Mouse (Mus musculus) embryonic fibroblast, embryonic 13.5 days (primary cell): Measurements from ENCODE around the gene Cds1. TPM values are rescaled to one million over a fixed set of nuclear protein-coding genes. Genes with fewer than 3 reads are reported as not detected.
"Not testable (repeated sequence)": the region's sequence is repeated elsewhere in the genome, so short reads cannot be mapped to it uniquely, and the experiment has no call there.

Experiments
- H3K27ac ChIP-seq: 2 replicates; pipeline ENCODE4 v1.5.1; 2012; ENCODE audit warnings: low read length, control low read depth, inconsistent platforms; ENCODE audit not compliant: insufficient read depth
- H3K4me1 ChIP-seq: 2 replicates; pipeline ENCODE4 v1.6.1; 2011; ENCODE audit warnings: low read length; ENCODE audit not compliant: control insufficient read depth, insufficient read depth
- H3K4me3 ChIP-seq: 2 replicates; pipeline ENCODE4 v1.5.1; 2011; ENCODE audit warnings: mild to moderate bottlenecking, control low read depth, low read length; ENCODE audit not compliant: insufficient read depth
- CTCF ChIP-seq: IDR thresholded peaks from 2 replicates; pipeline ENCODE4 v1.5.1; 2011; ENCODE audit warnings: mild to moderate bottlenecking, control low read depth, low read length, moderate library complexity, borderline replicate concordance; ENCODE audit not compliant: insufficient read depth
- POLR2A ChIP-seq: IDR thresholded peaks from 2 replicates; pipeline ENCODE4 v1.6.1; 2011; ENCODE audit warnings: low read depth, mild to moderate bottlenecking, control low read depth, low read length, moderate library complexity
- polyA plus RNA-seq: library from polyadenylated mRNA; stranded (reverse); fragments of >200 nt; gene quantifications from 2 replicates; pipeline ENCODE4 v1.2.4, GENCODE M21; 2011; ENCODE audit warnings: low read depth; ENCODE audit not compliant: missing spikeins, insufficient read length

The Cds1 gene
- polyA plus RNA-seq, 1 experiment = 3.1 TPM

DNA sequence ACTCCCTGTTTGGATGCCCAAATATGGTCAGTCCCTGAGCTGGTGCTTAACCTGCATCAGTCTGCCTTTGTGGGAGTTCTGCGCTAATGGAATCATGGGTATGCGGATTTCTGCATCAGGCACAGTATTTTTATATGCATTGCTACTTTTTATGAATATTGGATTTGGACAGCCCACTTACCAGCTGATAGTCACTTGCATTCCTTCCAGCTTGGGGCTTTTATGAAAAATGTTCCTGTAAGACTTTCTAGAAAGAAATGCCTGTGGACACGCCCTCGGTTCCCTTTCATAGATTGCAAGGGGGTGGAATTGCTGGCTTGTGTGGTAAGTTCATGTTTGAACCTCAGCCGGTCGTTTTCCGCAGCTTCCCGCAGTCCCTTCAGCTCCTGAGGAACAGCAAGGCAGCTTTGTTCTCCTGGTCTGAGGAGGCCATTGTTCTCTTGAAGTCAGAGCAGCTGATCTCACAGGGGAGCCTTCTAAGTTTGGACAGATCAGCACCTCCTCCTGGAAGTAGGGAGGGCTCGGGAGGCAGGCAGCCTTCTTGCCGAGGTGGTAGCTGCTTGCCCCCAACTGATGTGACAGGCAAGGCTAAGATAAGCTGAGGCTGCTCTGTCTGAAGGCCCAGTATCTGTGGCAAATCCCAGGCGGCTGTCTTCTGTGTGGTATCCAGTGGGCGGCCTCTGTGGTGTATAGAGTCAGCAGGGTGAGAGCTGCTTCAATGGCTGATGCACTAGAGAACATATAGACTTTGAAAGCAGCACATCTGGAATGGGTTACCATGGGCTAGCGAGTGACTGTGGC lies 60.4 kb downstream of the Cds1 start:
- no peak for TF ChIP-seq CTCF
- Histone ChIP-seq H3K4me3 (no peak overlapping the region), H3K27ac (peak overlapping the region; percentile 69)

DNA sequence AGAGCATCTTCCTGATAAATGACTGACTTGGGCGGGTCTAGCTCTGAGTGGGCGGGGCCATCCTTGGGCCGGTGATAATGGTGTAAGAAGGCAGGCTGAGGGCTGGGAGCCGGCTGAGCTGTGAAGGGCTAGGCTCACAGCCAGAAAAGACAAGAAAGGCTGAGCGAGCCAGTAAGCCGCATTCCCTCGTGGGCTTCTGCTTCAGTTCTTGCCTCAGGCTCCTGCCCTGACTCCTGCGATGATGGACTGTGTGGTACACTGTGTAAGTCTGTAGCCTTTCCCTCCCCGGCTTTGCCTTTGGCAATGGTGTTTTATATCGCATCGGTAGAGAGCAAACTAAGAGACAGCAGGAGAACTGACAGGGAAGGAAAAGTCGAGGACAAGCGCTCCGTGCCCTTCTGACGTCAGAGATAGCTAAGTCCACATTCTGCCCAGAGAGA lies 61.6 kb downstream of the Cds1 start:
- Histone ChIP-seq H3K4me3 (no peak overlapping the region), H3K27ac (no peak overlapping the region), H3K4me1 (no peaks in the 10 kb centered on the region)
- no peak for TF ChIP-seq CTCF
- no peak for TF ChIP-seq POLR2A

More for the DNA sequence above, 60.4 kb downstream of the Cds1 start:
- no peaks in the 10 kb centered on the region for H3K4me1 ChIP-seq

DNA sequence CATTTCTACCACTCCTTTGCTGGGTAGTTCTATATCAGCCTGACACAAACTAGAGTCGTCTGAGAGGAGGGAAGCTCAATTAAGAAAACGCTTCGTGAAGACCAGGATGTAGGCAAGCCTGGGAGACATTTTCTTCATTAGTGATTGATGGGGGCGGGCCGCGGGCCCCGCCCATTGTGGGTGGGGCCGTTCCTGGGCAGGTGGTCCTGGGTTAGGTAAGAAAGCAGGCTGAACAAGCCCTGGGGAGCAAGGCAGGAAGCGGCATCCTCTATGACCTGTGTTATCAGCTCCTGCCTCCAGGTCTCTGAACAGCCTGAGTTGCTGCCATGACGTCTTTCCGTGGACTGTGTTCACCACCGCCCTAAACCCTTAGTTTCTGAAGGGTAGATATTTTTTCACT lies 62.5 kb downstream of the Cds1 start:
- Histone ChIP-seq H3K4me3 (no peak overlapping the region), H3K27ac (no peak overlapping the region), H3K4me1 (no peaks in the 10 kb centered on the region)
- TF ChIP-seq CTCF = no peak
- TF ChIP-seq POLR2A = no peak

DNA sequence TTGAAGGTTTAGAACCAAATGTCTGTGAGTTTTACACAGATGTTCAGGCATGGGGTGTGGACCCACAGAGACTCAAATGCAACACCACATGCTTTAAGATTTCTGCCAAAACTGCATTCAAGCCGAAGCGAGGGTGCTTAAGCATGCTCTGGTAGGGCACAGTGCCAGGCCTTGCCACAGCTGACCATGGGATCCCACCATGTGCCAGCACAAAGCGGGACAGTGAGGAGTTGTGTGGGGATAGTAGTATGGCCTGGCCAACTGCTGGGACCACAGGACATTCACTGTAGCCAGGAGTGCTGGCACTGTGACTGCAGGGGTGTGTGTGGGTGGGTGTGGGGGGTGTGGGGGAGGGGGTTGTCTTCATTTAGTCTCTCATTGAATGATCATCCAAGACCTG lies 64.0 kb downstream of the Cds1 start:
- TF ChIP-seq POLR2A (no peak), CTCF (no peak)
- no peaks in the 10 kb centered on the region for H3K4me1 ChIP-seq
- H3K27ac ChIP-seq = no peak overlapping the region
- H3K4me3 ChIP-seq = no peak overlapping the region

DNA sequence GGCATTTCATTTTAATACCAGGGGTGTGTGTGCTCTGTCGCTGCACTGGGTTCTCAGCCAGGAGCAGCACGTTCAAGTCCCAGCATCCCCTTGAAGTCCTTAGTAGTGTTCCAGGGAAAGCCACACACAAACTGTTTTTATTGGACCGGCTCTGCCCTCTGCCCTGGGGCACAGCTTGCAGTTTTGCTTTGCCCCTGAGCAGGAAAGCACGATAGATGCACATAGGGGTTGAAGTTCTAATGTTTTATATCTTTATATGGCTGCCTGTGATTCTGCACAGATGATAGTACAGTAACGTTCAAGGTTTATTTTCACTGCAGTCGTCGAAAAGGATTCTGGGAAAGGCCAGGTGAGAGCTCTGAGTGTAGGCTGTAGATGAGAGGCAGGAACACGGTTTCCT lies 65.2 kb downstream of the Cds1 start:
- Histone ChIP-seq H3K4me3 (no peak overlapping the region), H3K27ac (no peak overlapping the region), H3K4me1 (no peaks in the 10 kb centered on the region)
- TF ChIP-seq POLR2A (no peak), CTCF (no peak)

DNA sequence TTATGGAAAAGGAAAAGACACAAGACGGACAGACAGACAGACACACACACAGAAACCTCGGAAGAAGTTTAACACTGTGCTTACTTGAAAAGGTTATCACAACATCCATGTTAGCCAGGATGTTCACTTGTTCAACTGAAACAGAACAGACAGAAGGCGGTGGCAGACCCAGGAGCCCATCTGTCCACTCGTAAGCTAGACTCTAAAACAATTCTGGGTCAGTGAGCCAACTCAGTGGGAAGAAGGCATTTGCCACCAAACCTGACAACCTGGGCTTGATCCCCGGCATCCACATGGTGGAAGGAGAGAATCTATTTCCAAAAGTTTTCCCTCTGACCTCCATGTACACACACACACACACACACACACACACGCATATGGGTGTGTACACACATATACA lies 67.1 kb downstream of the Cds1 start:
- TF ChIP-seq CTCF = no peak
- TF ChIP-seq POLR2A = no peak
- no peak overlapping the region for H3K27ac ChIP-seq
- no peaks in the 10 kb centered on the region for H3K4me1 ChIP-seq
- H3K4me3 ChIP-seq = no peak overlapping the region

DNA sequence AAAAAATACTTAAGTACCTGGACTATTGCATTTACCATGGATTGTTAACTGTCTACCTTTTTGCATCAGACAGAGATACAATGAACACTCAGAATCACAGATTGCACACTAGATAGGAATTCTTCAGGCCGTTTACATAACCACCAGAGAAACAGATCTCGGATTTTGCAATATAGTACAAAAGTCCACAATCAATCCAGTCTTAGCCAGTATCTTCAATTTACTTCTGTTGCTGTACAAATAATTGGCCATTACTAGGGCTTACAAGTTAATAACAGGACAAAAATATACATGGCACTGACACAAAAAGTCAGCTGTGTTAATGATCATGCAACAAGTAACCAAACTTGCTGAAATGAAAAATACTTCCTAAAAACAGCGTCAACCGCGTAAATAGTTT lies 68.1 kb downstream of the Cds1 start:
- no peak overlapping the region for H3K4me3 ChIP-seq
- no peak overlapping the region for H3K27ac ChIP-seq
- H3K4me1 ChIP-seq = no peaks in the 10 kb centered on the region
- TF ChIP-seq CTCF = no peak
- TF ChIP-seq POLR2A = no peak

DNA sequence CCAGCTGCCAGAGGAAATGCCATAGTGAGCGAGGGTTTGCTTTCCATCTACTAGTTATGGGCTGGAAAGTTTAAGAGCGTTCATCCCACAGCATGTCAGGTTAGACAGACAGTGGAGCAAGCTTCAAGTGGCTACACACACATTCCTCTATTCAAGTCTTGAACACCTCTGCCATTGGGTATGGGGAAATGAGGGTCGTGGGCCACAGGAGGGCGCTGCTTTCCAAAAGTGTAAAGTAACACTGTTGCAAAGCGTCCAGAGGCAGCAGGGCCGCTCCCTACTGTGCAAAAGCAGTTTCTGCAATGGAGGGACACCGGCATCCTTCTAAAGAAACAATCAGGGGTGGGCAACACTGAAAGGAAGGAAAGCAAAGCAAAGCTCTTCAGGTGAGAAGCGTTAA lies 68.9 kb downstream of the Cds1 start:
- Histone ChIP-seq H3K27ac (no peak overlapping the region), H3K4me3 (no peak overlapping the region), H3K4me1 (no peaks in the 10 kb centered on the region)
- TF ChIP-seq CTCF = peak; percentile 28; the same call in 1 of the 2 replicates
- no peak for TF ChIP-seq POLR2A

DNA sequence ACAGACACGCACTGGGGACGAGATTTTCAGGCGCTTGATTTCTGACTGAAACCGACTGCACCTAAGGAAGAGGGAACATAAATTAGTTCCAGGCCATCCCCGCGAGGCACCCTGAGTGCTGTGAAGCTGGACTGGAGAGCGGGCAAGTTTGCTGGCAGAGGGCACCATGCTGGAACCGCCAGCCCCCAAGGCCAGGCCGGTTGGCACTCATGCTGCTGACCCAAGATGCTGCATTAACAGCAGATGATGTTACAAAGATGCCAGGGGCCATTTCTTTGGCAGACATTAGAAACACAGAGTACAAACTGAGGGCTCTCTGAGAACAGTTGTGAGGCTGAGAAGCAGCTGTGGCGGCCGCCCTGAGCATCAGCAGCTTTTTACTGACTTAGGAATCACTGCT lies 71.3 kb downstream of the Cds1 start:
- TF ChIP-seq CTCF (no peak), POLR2A (no peak)

DNA sequence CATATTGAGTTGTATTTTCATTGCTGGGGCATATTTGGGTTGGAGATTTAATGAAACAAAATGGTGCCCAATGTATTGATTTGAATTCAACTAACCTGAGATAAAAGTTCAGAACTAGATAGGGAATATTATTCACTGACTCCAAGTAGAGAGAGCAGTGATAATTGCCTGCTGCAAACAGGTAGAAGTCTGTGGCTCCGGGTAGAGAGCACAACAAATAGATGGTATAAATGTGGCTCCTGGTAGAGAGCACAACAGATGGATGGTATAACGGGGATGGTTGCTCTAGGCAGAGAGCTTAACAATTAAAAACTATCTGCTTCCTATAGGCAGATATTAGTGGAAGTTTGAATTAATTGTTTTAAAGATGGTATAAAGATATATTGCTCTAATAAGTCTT lies 72.7 kb downstream of the Cds1 start:
- H3K27ac ChIP-seq, H3K4me1 ChIP-seq, H3K4me3 ChIP-seq: not testable (repeated sequence)

More for the DNA sequence above, 71.3 kb downstream of the Cds1 start:
- no peaks in the 10 kb centered on the region for H3K4me1 ChIP-seq
- no peak overlapping the region for H3K4me3 ChIP-seq
- H3K27ac ChIP-seq = no peak overlapping the region
